Mouse (Mus musculus) midbrain, embryonic 14.5 days (tissue): Measurements from ENCODE around the gene Ccdc191. TPM values are rescaled to one million over a fixed set of nuclear protein-coding genes. Genes with fewer than 3 reads are reported as not detected.

Experiments used
- ATAC-seq: fragments of 200-750 bp; cut with Nextera tagmentation; 2 replicates; pipeline ENCODE4 v1.8.0; 2017; ENCODE audit warnings: moderate number of reproducible peaks, moderate library complexity; ENCODE audit not compliant: low FRiP score, low TSS enrichment
- DNase-seq: peaks from one replicate; pipeline ENCODE4 v3.0.0-alpha.2; 2015
- H3K27ac ChIP-seq: fragments of 300-500 bp; sonication (generic); replicated peaks from 2 replicates; pipeline ENCODE4 v1.5.1; 2014; ENCODE audit warnings: mild to moderate bottlenecking, low read depth, low read length, moderate library complexity
- H3K27me3 ChIP-seq: fragments of 300-500 bp; sonication (generic); 2 replicates; pipeline ENCODE4 v1.6.1; 2014; ENCODE audit warnings: low read length, control low read depth, mixed read lengths; ENCODE audit not compliant: control insufficient read depth, insufficient read depth
- H3K36me3 ChIP-seq: fragments of 300-500 bp; sonication (generic); 2 replicates; pipeline ENCODE4 v1.6.1; 2014; ENCODE audit warnings: low read length, control low read depth; ENCODE audit not compliant: control insufficient read depth, insufficient read depth
- H3K4me1 ChIP-seq: fragments of 300-500 bp; sonication (generic); 2 replicates; pipeline ENCODE4 v1.6.1; 2014; ENCODE audit warnings: mild to moderate bottlenecking, antibody characterized with exemption, low read length, control low read depth; ENCODE audit not compliant: control insufficient read depth, insufficient read depth
- H3K4me2 ChIP-seq: fragments of 300-500 bp; sonication (generic); 2 replicates; pipeline ENCODE4 v1.6.1; 2014; ENCODE audit warnings: mild to moderate bottlenecking, low read length, moderate library complexity
- H3K4me3 ChIP-seq: fragments of 300-500 bp; sonication (generic); replicated peaks from 2 replicates; pipeline ENCODE4 v1.5.1; 2014; ENCODE audit warnings: low read depth, low read length
- H3K9ac ChIP-seq: fragments of 300-500 bp; sonication (generic); replicated peaks from 2 replicates; pipeline ENCODE4 v1.6.1; 2014; ENCODE audit warnings: mild to moderate bottlenecking, low read length, moderate library complexity
- H3K9me3 ChIP-seq: fragments of 300-500 bp; sonication (generic); 2 replicates; pipeline ENCODE4 v1.6.1; 2016; ENCODE audit warnings: low read length, control low read depth, mixed read lengths; ENCODE audit not compliant: control insufficient read depth
- WGBS: fragments of 180-500 bp; shearing (Covaris S2); extraction: QIAGEN DNeasy Blood & Tissue Kit; methylation state at CpG from one replicate; pipeline ENCODE4 v1.1.7; 2014; 5-methylcytosine and 5-hydroxymethylcytosine counted together
- polyA plus RNA-seq: library from polyadenylated mRNA; unstranded; fragments of >200 nt; fragmentation: Nextera tagmentation; extraction: Ambion mirVana; gene quantifications from 2 replicates; pipeline ENCODE4 v1.2.1, GENCODE M21; 2014

Gene Ccdc191
- polyA plus RNA-seq, 1 experiment from 2014 or later: 8.6 TPM

- H3K4me2 ChIP-seq: no peak overlapping the region
- ATAC-seq (no peak), DNase-seq (peak; percentile 23)
- H3K9me3 ChIP-seq: no peaks in the 10 kb centered on the region
- H3K9ac ChIP-seq: no peak overlapping the region
- 0 out of 2 replicates have a peak, but pooled peaks cover 4% of the 10 kb centered on the region for H3K4me1 ChIP-seq
- 14% methylated on average over 3 of the region's 3 CpGs for WGBS
- H3K27ac ChIP-seq: 0 out of 2 replicates have a peak overlapping the region, but pooled peaks have one; percentile 41
- no peaks in the 10 kb centered on the region for H3K27me3 ChIP-seq
- no peak overlapping the region for H3K4me3 ChIP-seq
- no peaks in the 10 kb centered on the region for H3K36me3 ChIP-seq
These were observed 33.0 kb downstream of the Ccdc191 start for GRCm38 (mm10) chr16:43922630-43923029.

- H3K4me3 ChIP-seq: no peak overlapping the region
- ATAC-seq (no peak), DNase-seq (peak; percentile 17)
- no peak overlapping the region for H3K27ac ChIP-seq
- no peaks in the 10 kb centered on the region for H3K27me3 ChIP-seq
- WGBS: 63% methylated on average over 6 of the region's 6 CpGs
- 0 out of 2 replicates have a peak, but pooled peaks cover 4% of the 10 kb centered on the region for H3K4me1 ChIP-seq
- H3K9ac ChIP-seq: no peak overlapping the region
- no peaks in the 10 kb centered on the region for H3K9me3 ChIP-seq
- H3K4me2 ChIP-seq: no peak overlapping the region
- H3K36me3 ChIP-seq: no peaks in the 10 kb centered on the region
These were observed 35.5 kb downstream of the Ccdc191 start for GRCm38 (mm10) chr16:43925001-43925558.

GRCm38 (mm10) chr16:43925846-43926245 is 36.2 kb downstream of the Ccdc191 start:
- no peak overlapping the region for H3K9ac ChIP-seq
- 89% methylated on average over 1 of the region's 1 CpGs for WGBS
- 0 out of 2 replicates have a peak, but pooled peaks cover 4% of the 10 kb centered on the region for H3K4me1 ChIP-seq
- no peak for DNase-seq
- ATAC-seq: no peak
- no peak overlapping the region for H3K4me3 ChIP-seq
- H3K4me2 ChIP-seq: no peak overlapping the region
- no peaks in the 10 kb centered on the region for H3K27me3 ChIP-seq
- no peaks in the 10 kb centered on the region for H3K9me3 ChIP-seq
- no peak overlapping the region for H3K27ac ChIP-seq
- no peaks in the 10 kb centered on the region for H3K36me3 ChIP-seq

GRCm38 (mm10) chr16:43926341-43926859 is 36.8 kb downstream of the Ccdc191 start, which contains the start of gene Qtrt2:
TSS of gene Qtrt2 (minus strand) at chr16:43926809.
- no peak for ATAC-seq
- 43% methylated on average over 6 of the region's 6 CpGs for WGBS
- no peaks in the 10 kb centered on the region for H3K36me3 ChIP-seq
- H3K4me2 ChIP-seq: no peak within 1 kb of the TSS
- no peak within 1 kb of the TSS for H3K9ac ChIP-seq
- H3K27me3 ChIP-seq: no peaks in the 10 kb centered on the region
- no peak for DNase-seq
- no peak within 1 kb of the TSS for H3K4me3 ChIP-seq
- H3K9me3 ChIP-seq: no peaks in the 10 kb centered on the region
- 0 out of 2 replicates have a peak, but pooled peaks cover 4% of the 10 kb centered on the region for H3K4me1 ChIP-seq
- H3K27ac ChIP-seq: no peak within 1 kb of the TSS

- Histone ChIP-seq H3K4me1 (0 out of 2 replicates have a peak, but pooled peaks cover 4% of the 10 kb centered on the region), H3K4me2 (no peak overlapping the region), H3K9ac (no peak overlapping the region), H3K4me3 (no peak overlapping the region), H3K27me3 (no peaks in the 10 kb centered on the region), H3K27ac (no peak overlapping the region), H3K9me3 (no peaks in the 10 kb centered on the region), H3K36me3 (no peaks in the 10 kb centered on the region)
- ATAC-seq (no peak), DNase-seq (no peak)
These were observed 41.0 kb downstream of the Ccdc191 start for GRCm38 (mm10) chr16:43930577-43930976.

GRCm38 (mm10) chr16:43931502-43931901 is 41.9 kb downstream of the Ccdc191 start:
- no peak for DNase-seq
- no peak for ATAC-seq
- H3K4me3 ChIP-seq: no peak overlapping the region
- H3K4me2 ChIP-seq: no peak overlapping the region
- no peaks in the 10 kb centered on the region for H3K27me3 ChIP-seq
- no peak overlapping the region for H3K27ac ChIP-seq
- H3K9me3 ChIP-seq: no peaks in the 10 kb centered on the region
- no peaks in the 10 kb centered on the region for H3K4me1 ChIP-seq
- no peaks in the 10 kb centered on the region for H3K36me3 ChIP-seq
- 76% methylated on average over 3 of the region's 3 CpGs for WGBS
- H3K9ac ChIP-seq: no peak overlapping the region

DNA sequence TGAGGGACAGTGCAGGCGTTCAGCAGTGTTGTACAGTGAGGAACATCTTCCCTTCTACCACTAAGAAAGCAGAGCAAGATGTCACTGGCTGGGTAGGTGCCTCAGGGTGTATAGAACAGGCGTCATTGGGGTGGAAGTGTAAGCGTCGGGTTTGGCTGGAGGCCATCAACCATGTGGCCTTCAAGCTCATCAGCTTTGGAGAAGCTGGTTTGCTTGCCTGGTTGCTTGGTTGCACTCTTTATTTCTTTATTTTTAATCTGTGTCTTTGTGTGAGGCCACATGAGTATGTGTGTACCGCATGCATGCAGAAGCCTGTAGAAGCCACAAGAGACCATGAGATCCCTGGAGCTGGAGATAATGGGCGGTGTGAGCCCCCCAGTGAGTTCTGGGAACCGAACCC is 42.7 kb downstream of the Ccdc191 start:
- H3K27me3 ChIP-seq: no peaks in the 10 kb centered on the region
- H3K4me2 ChIP-seq: no peak overlapping the region
- H3K36me3 ChIP-seq: no peaks in the 10 kb centered on the region
- DNase-seq (no peak), ATAC-seq (no peak)
- no peak overlapping the region for H3K9ac ChIP-seq
- no peak overlapping the region for H3K27ac ChIP-seq
- no peaks in the 10 kb centered on the region for H3K4me1 ChIP-seq
- H3K4me3 ChIP-seq: no peak overlapping the region
- H3K9me3 ChIP-seq: no peaks in the 10 kb centered on the region
- WGBS: 90% methylated on average over 7 of the region's 7 CpGs

- no peak overlapping the region for H3K9ac ChIP-seq
- no peak overlapping the region for H3K27ac ChIP-seq
- H3K4me1 ChIP-seq: no peaks in the 10 kb centered on the region
- no peaks in the 10 kb centered on the region for H3K27me3 ChIP-seq
- no peak for ATAC-seq
- WGBS: 79% methylated on average over 6 of the region's 6 CpGs
- no peaks in the 10 kb centered on the region for H3K9me3 ChIP-seq
- no peak for DNase-seq
- no peak overlapping the region for H3K4me2 ChIP-seq
- no peaks in the 10 kb centered on the region for H3K36me3 ChIP-seq
- H3K4me3 ChIP-seq: no peak overlapping the region
These were observed 43.4 kb downstream of the Ccdc191 start for GRCm38 (mm10) chr16:43933041-43933440.

DNA sequence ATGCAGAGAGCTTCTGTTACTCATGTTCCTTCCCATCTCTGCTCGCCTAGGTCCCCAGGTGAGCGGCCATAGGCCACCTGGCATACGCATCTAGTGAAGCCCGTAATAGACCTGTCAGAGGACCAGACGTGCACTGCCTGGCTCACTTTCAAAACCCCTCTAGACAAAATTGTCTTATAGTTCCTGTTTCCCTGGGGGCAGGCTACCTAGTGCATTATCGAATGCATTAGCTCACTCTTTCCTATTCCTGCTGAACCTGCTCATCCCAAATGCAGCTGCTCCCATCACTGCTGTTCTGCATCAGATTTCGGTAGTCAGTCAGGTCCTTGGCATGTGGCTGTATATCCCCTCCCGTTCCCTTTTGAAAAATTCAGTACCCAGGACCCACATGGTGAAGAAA is 45.3 kb downstream of the Ccdc191 start:
- no peak overlapping the region for H3K9ac ChIP-seq
- H3K9me3 ChIP-seq: no peaks in the 10 kb centered on the region
- no peaks in the 10 kb centered on the region for H3K27me3 ChIP-seq
- no peak overlapping the region for H3K4me2 ChIP-seq
- 89% methylated on average over 8 of the region's 8 CpGs for WGBS
- no peak overlapping the region for H3K4me3 ChIP-seq
- no peak for ATAC-seq
- DNase-seq: no peak
- no peak overlapping the region for H3K27ac ChIP-seq
- H3K36me3 ChIP-seq: no peaks in the 10 kb centered on the region
- no peaks in the 10 kb centered on the region for H3K4me1 ChIP-seq
